Mouse (Mus musculus): ENCODE measurements around the gene Fgd1.

DNA sequence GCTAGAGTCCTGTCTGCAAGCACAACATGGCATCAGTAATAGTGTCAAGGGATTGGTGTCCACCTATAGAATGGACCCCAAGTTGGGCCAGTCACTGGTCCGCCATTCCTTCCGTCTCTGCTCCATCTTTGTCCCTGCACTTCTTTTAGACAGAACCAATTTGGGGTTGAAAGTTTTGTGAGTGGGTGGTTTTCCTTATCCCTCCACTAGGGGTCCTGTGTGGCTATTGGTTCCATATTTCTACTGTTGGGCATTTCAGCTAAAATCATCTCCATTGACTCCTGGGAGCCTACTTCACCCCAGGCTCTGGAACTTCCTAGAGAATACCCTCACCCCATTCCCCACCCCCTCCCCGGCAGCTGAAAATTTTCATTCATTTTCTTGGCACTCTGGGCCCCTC is 84.5 kb downstream of the Fgd1 start:
- TF ChIP-seq CTCF (IDR thresholded peaks at IDR 0.05; ENCODE audit: low read depth): no peak
- no peak for TF ChIP-seq EP300 (IDR thresholded peaks at IDR 0.05; ENCODE audit: low read depth)
